Mouse (Mus musculus) testis, adult 2 months (tissue): ENCODE data around the gene Kcnb1.

Source experiments
- CTCF ChIP-seq: fragments of 200-500 bp; IDR thresholded peaks from 2 replicates; pipeline ENCODE4 v1.5.1; 2012; ENCODE audit warnings: low read depth, mild to moderate bottlenecking, inconsistent platforms, low read length, moderate library complexity; ENCODE audit not compliant: control insufficient read depth, insufficient read depth, insufficient replicate concordance
- POLR2A ChIP-seq: fragments of 200-500 bp; IDR thresholded peaks from 2 replicates; pipeline ENCODE4 v1.6.1; 2012; ENCODE audit warnings: low read depth, mild to moderate bottlenecking, inconsistent platforms, low read length, moderate library complexity; ENCODE audit not compliant: control insufficient read depth

DNA sequence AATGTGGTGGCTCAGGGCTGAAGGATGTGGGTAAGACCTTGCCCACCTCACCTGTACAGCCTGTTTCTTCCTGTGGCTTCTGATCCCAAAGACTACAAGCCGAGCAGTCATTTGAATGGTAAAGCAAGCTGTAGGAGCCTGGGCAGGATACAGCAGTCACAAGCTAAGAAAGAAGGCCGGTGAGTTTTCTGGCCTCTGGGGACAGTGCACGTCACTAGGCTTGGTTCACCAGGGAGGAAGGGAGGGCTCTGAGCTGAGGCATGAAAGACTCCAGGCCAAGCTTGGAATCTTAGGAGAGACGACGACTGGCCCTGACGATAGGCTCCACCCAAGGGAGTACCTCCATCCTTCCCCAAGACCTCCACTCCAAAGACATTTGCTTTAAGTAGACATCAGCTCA, 51.3 kb downstream of the Kcnb1 start:
- no peak for TF ChIP-seq POLR2A
- no peak for TF ChIP-seq CTCF
